Mouse (Mus musculus): Measurements from ENCODE around the gene Hoxa5. TPM values are rescaled to one million over a fixed set of nuclear protein-coding genes. Genes with fewer than 3 reads are reported as not detected.

Hoxa5 gene
- polyA plus RNA-seq, 1 experiment, result 1.3 TPM

- Histone ChIP-seq H3K4me1 (ENCODE audit: control insufficient read depth, insufficient read depth, insufficient read length) (peaks cover 3% of the 10 kb centered on the region), H3K4me3 (ENCODE audit: extremely low read depth, insufficient read depth, insufficient read length) (no peak overlapping the region), H3K27me3 (ENCODE audit: control insufficient read depth, insufficient read depth, low read length) (peaks cover 7% of the 10 kb centered on the region), H3K36me3 (ENCODE audit: control insufficient read depth, insufficient read depth, low read length) (no peaks in the 10 kb centered on the region), H3K27ac (ENCODE audit: insufficient read depth, low read length) (no peak overlapping the region)
- TF ChIP-seq POLR2A (IDR thresholded peaks at IDR 0.05; ENCODE audit: low read depth, low read length) (no peak), CTCF (IDR thresholded peaks at IDR 0.05; ENCODE audit: extremely low read depth, insufficient read depth, insufficient read length, insufficient replicate concordance) (no peak)
- no peak for DNase-seq (ENCODE audit: low read depth in 1 of 2, low spot score in 2 of 2)
- 83% methylated on average over 8 of the region's 8 CpGs for WGBS
These were observed 14.5 kb downstream of the Hoxa5 start for GRCm38 (mm10) chr6:52189909-52190308.

- H3K36me3 ChIP-seq (ENCODE audit: control insufficient read depth, insufficient read depth, low read length), result no peaks in the 10 kb centered on the region
- H3K27ac ChIP-seq (ENCODE audit: insufficient read depth, low read length), result no peak overlapping the region
- no peak overlapping the region for H3K4me3 ChIP-seq (ENCODE audit: extremely low read depth, insufficient read depth, insufficient read length)
- WGBS, result 87% methylated on average over 5 of the region's 5 CpGs
- H3K27me3 ChIP-seq (ENCODE audit: control insufficient read depth, insufficient read depth, low read length), result peaks cover 7% of the 10 kb centered on the region
- no peak for DNase-seq (ENCODE audit: low read depth in 1 of 2, low spot score in 2 of 2)
- H3K4me1 ChIP-seq (ENCODE audit: control insufficient read depth, insufficient read depth, insufficient read length), result peaks cover 3% of the 10 kb centered on the region
- TF ChIP-seq CTCF (IDR thresholded peaks at IDR 0.05; ENCODE audit: extremely low read depth, insufficient read depth, insufficient read length, insufficient replicate concordance), result no peak
- TF ChIP-seq POLR2A (IDR thresholded peaks at IDR 0.05; ENCODE audit: low read depth, low read length), result no peak
These were observed 15.2 kb downstream of the Hoxa5 start for GRCm38 (mm10) chr6:52189172-52189591.

- H3K4me1 ChIP-seq (ENCODE audit: control insufficient read depth, insufficient read depth, insufficient read length), result no peaks in the 10 kb centered on the region
- H3K27me3 ChIP-seq (ENCODE audit: control insufficient read depth, insufficient read depth, low read length), result peaks cover 6% of the 10 kb centered on the region
- WGBS, result 89% methylated on average over 1 of the region's 1 CpGs
- TF ChIP-seq CTCF (IDR thresholded peaks at IDR 0.05; ENCODE audit: extremely low read depth, insufficient read depth, insufficient read length, insufficient replicate concordance) (no peak), POLR2A (IDR thresholded peaks at IDR 0.05; ENCODE audit: low read depth, low read length) (no peak)
- no peak overlapping the region for H3K27ac ChIP-seq (ENCODE audit: insufficient read depth, low read length)
- no peak overlapping the region for H3K4me3 ChIP-seq (ENCODE audit: extremely low read depth, insufficient read depth, insufficient read length)
- DNase-seq (ENCODE audit: low read depth in 1 of 2, low spot score in 2 of 2), result no peak
- H3K36me3 ChIP-seq (ENCODE audit: control insufficient read depth, insufficient read depth, low read length), result no peaks in the 10 kb centered on the region
These were observed 17.9 kb downstream of the Hoxa5 start for GRCm38 (mm10) chr6:52186500-52186899.

GRCm38 (mm10) chr6:52185834-52186233 is 18.6 kb downstream of the Hoxa5 start:
- Histone ChIP-seq H3K36me3 (ENCODE audit: control insufficient read depth, insufficient read depth, low read length) (no peaks in the 10 kb centered on the region), H3K27ac (ENCODE audit: insufficient read depth, low read length) (no peak overlapping the region), H3K27me3 (ENCODE audit: control insufficient read depth, insufficient read depth, low read length) (no peaks in the 10 kb centered on the region), H3K4me3 (ENCODE audit: extremely low read depth, insufficient read depth, insufficient read length) (no peak overlapping the region), H3K4me1 (ENCODE audit: control insufficient read depth, insufficient read depth, insufficient read length) (no peaks in the 10 kb centered on the region)
- WGBS, result 85% methylated on average over 3 of the region's 3 CpGs
- TF ChIP-seq CTCF (IDR thresholded peaks at IDR 0.05; ENCODE audit: extremely low read depth, insufficient read depth, insufficient read length, insufficient replicate concordance) (no peak), POLR2A (IDR thresholded peaks at IDR 0.05; ENCODE audit: low read depth, low read length) (no peak)
- no peak for DNase-seq (ENCODE audit: low read depth in 1 of 2, low spot score in 2 of 2)

- Histone ChIP-seq H3K27ac (ENCODE audit: insufficient read depth, low read length) (no peak overlapping the region), H3K4me3 (ENCODE audit: extremely low read depth, insufficient read depth, insufficient read length) (no peak overlapping the region), H3K27me3 (ENCODE audit: control insufficient read depth, insufficient read depth, low read length) (no peaks in the 10 kb centered on the region), H3K4me1 (ENCODE audit: control insufficient read depth, insufficient read depth, insufficient read length) (no peaks in the 10 kb centered on the region), H3K36me3 (ENCODE audit: control insufficient read depth, insufficient read depth, low read length) (no peaks in the 10 kb centered on the region)
- TF ChIP-seq POLR2A (IDR thresholded peaks at IDR 0.05; ENCODE audit: low read depth, low read length), result no peak
- TF ChIP-seq CTCF (IDR thresholded peaks at IDR 0.05; ENCODE audit: extremely low read depth, insufficient read depth, insufficient read length, insufficient replicate concordance), result no peak
- DNase-seq (ENCODE audit: low read depth in 1 of 2, low spot score in 2 of 2), result no peak
- 83% methylated on average over 19 of the region's 19 CpGs for WGBS
These were observed 19.2 kb downstream of the Hoxa5 start for GRCm38 (mm10) chr6:52185222-52185621.

GRCm38 (mm10) chr6:52184668-52185067 is 19.7 kb downstream of the Hoxa5 start:
- Histone ChIP-seq H3K4me1 (ENCODE audit: control insufficient read depth, insufficient read depth, insufficient read length) (no peaks in the 10 kb centered on the region), H3K27me3 (ENCODE audit: control insufficient read depth, insufficient read depth, low read length) (no peaks in the 10 kb centered on the region), H3K27ac (ENCODE audit: insufficient read depth, low read length) (no peak overlapping the region), H3K4me3 (ENCODE audit: extremely low read depth, insufficient read depth, insufficient read length) (no peak overlapping the region), H3K36me3 (ENCODE audit: control insufficient read depth, insufficient read depth, low read length) (no peaks in the 10 kb centered on the region)
- WGBS, result 81% methylated on average over 6 of the region's 6 CpGs
- TF ChIP-seq POLR2A (IDR thresholded peaks at IDR 0.05; ENCODE audit: low read depth, low read length) (no peak), CTCF (IDR thresholded peaks at IDR 0.05; ENCODE audit: extremely low read depth, insufficient read depth, insufficient read length, insufficient replicate concordance) (no peak)
- no peak for DNase-seq (ENCODE audit: low read depth in 1 of 2, low spot score in 2 of 2)

- TF ChIP-seq CTCF (IDR thresholded peaks at IDR 0.05; ENCODE audit: extremely low read depth, insufficient read depth, insufficient read length, insufficient replicate concordance) (no peak), POLR2A (IDR thresholded peaks at IDR 0.05; ENCODE audit: low read depth, low read length) (no peak)
- H3K4me3 ChIP-seq (ENCODE audit: extremely low read depth, insufficient read depth, insufficient read length), result no peak overlapping the region
- WGBS, result 86% methylated on average over 10 of the region's 10 CpGs
- H3K36me3 ChIP-seq (ENCODE audit: control insufficient read depth, insufficient read depth, low read length), result no peaks in the 10 kb centered on the region
- H3K27ac ChIP-seq (ENCODE audit: insufficient read depth, low read length), result no peak overlapping the region
- no peaks in the 10 kb centered on the region for H3K27me3 ChIP-seq (ENCODE audit: control insufficient read depth, insufficient read depth, low read length)
- no peak for DNase-seq (ENCODE audit: low read depth in 1 of 2, low spot score in 2 of 2)
- H3K4me1 ChIP-seq (ENCODE audit: control insufficient read depth, insufficient read depth, insufficient read length), result no peaks in the 10 kb centered on the region
These were observed 20.9 kb downstream of the Hoxa5 start for GRCm38 (mm10) chr6:52183311-52184080.
